In the genomic region with DNA sequence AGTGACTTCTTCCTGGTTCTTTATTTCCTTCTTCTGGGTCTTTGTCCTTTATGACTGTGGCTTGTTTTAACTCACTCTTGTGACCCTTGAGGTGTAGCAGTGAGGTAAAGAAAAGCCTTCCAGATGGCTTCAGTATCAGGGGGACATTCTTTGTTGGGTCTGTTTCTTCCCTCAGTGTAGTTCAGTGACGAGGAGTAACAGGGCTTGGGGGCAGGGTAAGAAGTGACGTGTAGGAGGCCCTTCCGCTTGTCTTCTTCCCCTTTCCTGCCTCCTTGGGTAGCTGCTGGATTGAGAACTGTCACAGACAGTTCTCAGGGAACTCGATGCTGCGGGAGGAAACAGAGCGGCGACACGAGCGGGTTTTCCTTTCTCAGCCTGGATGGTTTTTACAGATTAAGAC, we compare ENCODE assay signal across 7 mouse cellular contexts. TPM values are rescaled to one million over a fixed set of nuclear protein-coding genes. Genes with fewer than 3 reads are reported as not detected.
DNase-seq lines count a peak whose midpoint lies in the region; ATAC-seq and TF ChIP-seq lines count a peak whose summit lies in the region.

No protein-coding gene starts in this region.

- H3K9ac ChIP-seq in midbrain, postnatal 0 days (replicated peaks; ENCODE audit: low read length, poor library complexity, severe bottlenecking): no peak overlapping the region
- no peak overlapping the region for H3K9ac ChIP-seq in midbrain, embryonic 11.5 days (ENCODE audit: low read length)

- no peak for TF ChIP-seq CTCF in midbrain, postnatal 0 days (IDR thresholded peaks at IDR 0.05)

- H3K4me2 ChIP-seq in midbrain, postnatal 0 days (ENCODE audit: low read depth, low read length, poor library complexity, severe bottlenecking): no peak overlapping the region; the same call in 1 of the 2 replicates
- H3K4me2 ChIP-seq in midbrain, embryonic 11.5 days: no peak overlapping the region

- DNase-seq in midbrain, postnatal 0 days (ENCODE audit: low spot score): no peak
- no peak for DNase-seq in midbrain, embryonic 11.5 days (ENCODE audit: low spot score, missing footprints)
- no peak for DNase-seq in embryonic facial prominence, embryonic 10.5 days (ENCODE audit: low spot score)
- peak; percentile 81 for DNase-seq in induced T-regulatory cell, adult 2 months (ENCODE audit: low read depth)
- peak; percentile 37 for DNase-seq in lung, postnatal 10 days
- DNase-seq in thymus, adult 18-20 months: peak; percentile 23 to 46
- no peak for DNase-seq in ovary, postnatal 10 days (ENCODE audit: low spot score)

- no peaks in the 10 kb centered on the region for H3K27me3 ChIP-seq in midbrain, postnatal 0 days (ENCODE audit: insufficient read depth, low read length)
- H3K27me3 ChIP-seq in midbrain, embryonic 11.5 days (ENCODE audit: control insufficient read depth, insufficient read depth, low read length): no peaks in the 10 kb centered on the region
- H3K27me3 ChIP-seq in embryonic facial prominence, embryonic 10.5 days (replicated peaks; ENCODE audit: low read depth, poor library complexity, severe bottlenecking): no peaks in the 10 kb centered on the region

- H3K9me3 ChIP-seq in midbrain, postnatal 0 days (ENCODE audit: low read length): no peaks in the 10 kb centered on the region
- H3K9me3 ChIP-seq in midbrain, embryonic 11.5 days (ENCODE audit: control insufficient read depth, low read length): no peaks in the 10 kb centered on the region
- no peaks in the 10 kb centered on the region for H3K9me3 ChIP-seq in embryonic facial prominence, embryonic 10.5 days

- WGBS in midbrain, postnatal 0 days: 38% methylated on average over 9 of the region's 9 CpGs
- whole genome bisulfite sequencing in midbrain, embryonic 11.5 days: 36% methylated on average over 9 of the region's 9 CpGs
- 41% methylated on average over 9 of the region's 9 CpGs for WGBS in embryonic facial prominence, embryonic 10.5 days

- no peak for ATAC-seq in midbrain, postnatal 0 days (ENCODE audit: low FRiP score)
- ATAC-seq in midbrain, embryonic 11.5 days (ENCODE audit: low FRiP score): no peak

- H3K4me3 ChIP-seq in midbrain, postnatal 0 days (ENCODE audit: low read depth, low read length): no peak overlapping the region
- H3K4me3 ChIP-seq in midbrain, embryonic 11.5 days (ENCODE audit: low read depth, low read length): no peak overlapping the region
- H3K4me3 ChIP-seq in embryonic facial prominence, embryonic 10.5 days: no peak overlapping the region

- H3K4me1 ChIP-seq in midbrain, postnatal 0 days (ENCODE audit: insufficient read depth, low read length): peaks cover 2% of the 10 kb centered on the region
- peaks cover 14% of the 10 kb centered on the region for H3K4me1 ChIP-seq in midbrain, embryonic 11.5 days (ENCODE audit: control insufficient read depth, insufficient read depth, low read length)
- peaks cover 42% of the 10 kb centered on the region for H3K4me1 ChIP-seq in embryonic facial prominence, embryonic 10.5 days

- H3K36me3 ChIP-seq in midbrain, postnatal 0 days (ENCODE audit: insufficient read depth, low read length): no peaks in the 10 kb centered on the region
- H3K36me3 ChIP-seq in midbrain, embryonic 11.5 days (ENCODE audit: control insufficient read depth, insufficient read depth, low read length): no peaks in the 10 kb centered on the region
- peaks cover 9% of the 10 kb centered on the region for H3K36me3 ChIP-seq in embryonic facial prominence, embryonic 10.5 days (replicated peaks)

- H3K27ac ChIP-seq in midbrain, postnatal 0 days (ENCODE audit: low read depth, low read length): 0 out of 2 replicates have a peak overlapping the region, but pooled peaks have one; percentile 7
- H3K27ac ChIP-seq in midbrain, embryonic 11.5 days (ENCODE audit: low read depth, low read length): no peak overlapping the region
- peak overlapping the region; percentile 31; the same call in 1 of the 2 replicates for H3K27ac ChIP-seq in embryonic facial prominence, embryonic 10.5 days (replicated peaks)

RNA-seq across cellular contexts. Expression of gene Gsk3b, which starts 43.0 kb away (rescaled TPM):
- 116 and 148 TPM in 2 replicates for total RNA-seq in midbrain, postnatal 0 days (2014; rRNA removed)
- 135 and 150 TPM in 2 replicates for polyA plus RNA-seq in midbrain, postnatal 0 days (2015; fragmentation: Nextera tagmentation; extraction: Ambion mirVana)
- 120 and 121 TPM in 2 replicates for polyA plus RNA-seq in midbrain, embryonic 11.5 days (2014; fragmentation: Nextera tagmentation; extraction: Ambion mirVana)
- 69.3 and 69.5 TPM in 2 replicates for polyA plus RNA-seq in embryonic facial prominence, embryonic 10.5 days (2016; fragmentation: Nextera tagmentation; extraction: Ambion mirVana)

Comparison
In these comparisons a context has a peak if more than half of its experiments do, and no peak if none do; other contexts are left out.
1. DNase-seq: peak in induced T-regulatory cell, adult 2 months (single experiment), lung, postnatal 10 days (single experiment) and thymus, adult 18-20 months (2 of 2); none in midbrain, postnatal 0 days (single experiment), midbrain, embryonic 11.5 days (single experiment), embryonic facial prominence, embryonic 10.5 days (single experiment) and ovary, postnatal 10 days (single experiment).